Mouse (Mus musculus) heart, embryonic 14.5 days (tissue): ENCODE measurements around the gene Vegfc. TPM values are rescaled to one million over a fixed set of nuclear protein-coding genes. Genes with fewer than 3 reads are reported as not detected.
A peak's percentile ranks its signal among the peaks of the same experiment; 100 is the strongest.

Experiments
- ATAC-seq: fragments of 200-750 bp; cut with Nextera tagmentation; 2 replicates; pipeline ENCODE4 v1.8.0; 2017; ENCODE audit warnings: low read depth, moderate TSS enrichment; ENCODE audit not compliant: insufficient number of reproducible peaks, insufficient read depth, low FRiP score
- H3K27ac ChIP-seq, 2 experiments: fragments of 200-500 bp in 1 of 2; fragments of 300-500 bp in 1 of 2; sonication (generic) in 1 of 2; replicated peaks in 1 of 2; 2 replicates each; pipeline ENCODE4 v1.5.1; 2012 to 2014; ENCODE audit warnings: low read depth in 2 of 2, low read length in 2 of 2, control low read depth in 1 of 2, mild to moderate bottlenecking in 1 of 2, mixed read lengths in 1 of 2; ENCODE audit not compliant: control insufficient read depth in 1 of 2, insufficient read depth in 1 of 2
- H3K27me3 ChIP-seq: fragments of 300-500 bp; sonication (generic); 2 replicates; pipeline ENCODE4 v1.6.1; 2014; ENCODE audit warnings: mild to moderate bottlenecking, low read length, control low read depth; ENCODE audit not compliant: control insufficient read depth, insufficient read depth
- H3K36me3 ChIP-seq: fragments of 300-500 bp; sonication (generic); 2 replicates; pipeline ENCODE4 v1.6.1; 2014; ENCODE audit warnings: mild to moderate bottlenecking, control low read depth, low read length, mixed read lengths; ENCODE audit not compliant: control insufficient read depth, insufficient read depth
- H3K4me1 ChIP-seq, 2 experiments: fragments of 200-500 bp in 1 of 2; fragments of 300-500 bp in 1 of 2; sonication (generic) in 1 of 2; 2 replicates each; pipeline ENCODE4 v1.6.1; 2012 to 2014; ENCODE audit warnings: low read length in 2 of 2, control low read depth in 1 of 2, mixed read lengths in 1 of 2; ENCODE audit not compliant: control insufficient read depth in 2 of 2, insufficient read depth in 2 of 2
- H3K4me2 ChIP-seq: fragments of 300-500 bp; sonication (generic); 2 replicates; pipeline ENCODE4 v1.6.1; 2014; ENCODE audit warnings: mild to moderate bottlenecking, low read length
- H3K4me3 ChIP-seq, 2 experiments: fragments of 200-500 bp in 1 of 2; fragments of 300-500 bp in 1 of 2; sonication (generic) in 1 of 2; 2 replicates each; pipeline ENCODE4 v1.5.1; 2012 to 2014; ENCODE audit warnings: low read length in 2 of 2, mild to moderate bottlenecking in 2 of 2, control low read depth in 1 of 2, low read depth in 1 of 2, moderate library complexity in 1 of 2; ENCODE audit not compliant: control insufficient read depth in 1 of 2, insufficient read depth in 1 of 2
- H3K9ac ChIP-seq: fragments of 300-500 bp; sonication (generic); 2 replicates; pipeline ENCODE4 v1.6.1; 2014; ENCODE audit warnings: mild to moderate bottlenecking, low read length
- H3K9me3 ChIP-seq: fragments of 300-500 bp; sonication (generic); 2 replicates; pipeline ENCODE4 v1.6.1; 2016; ENCODE audit warnings: low read length, control low read depth; ENCODE audit not compliant: control insufficient read depth
- WGBS: fragments of 180-500 bp; shearing (Covaris S2); extraction: QIAGEN DNeasy Blood & Tissue Kit; methylation state at CpG from one replicate; pipeline ENCODE4 v1.1.7; 2014; 5-methylcytosine and 5-hydroxymethylcytosine counted together
- polyA plus RNA-seq: library from polyadenylated mRNA; unstranded; fragments of >200 nt; fragmentation: Nextera tagmentation; extraction: Ambion mirVana; gene quantifications from 2 replicates; pipeline ENCODE4 v1.2.1, GENCODE M21; 2014

Gene Vegfc
- polyA plus RNA-seq, 1 experiment from 2014 or later: 20.4 TPM

DNA sequence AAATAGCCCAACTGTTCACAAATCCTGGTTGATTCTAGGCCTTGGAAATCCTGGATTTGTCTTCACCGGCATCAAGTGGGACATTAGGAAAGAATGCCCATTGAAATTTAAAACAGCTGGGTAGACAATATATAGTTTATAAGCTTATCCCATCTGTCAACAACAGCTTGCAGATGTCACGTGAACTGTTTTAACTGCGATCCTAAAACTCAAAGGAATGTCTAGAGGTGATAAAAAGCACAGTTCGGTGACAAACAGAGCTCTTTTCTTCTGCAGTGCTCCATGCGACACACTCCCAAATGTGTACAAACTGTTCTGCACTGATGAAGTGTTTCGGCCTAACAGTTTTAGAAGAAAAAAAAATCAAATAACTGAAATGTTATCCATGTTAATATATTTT, 22.7 kb downstream of the Vegfc start:
- Histone ChIP-seq H3K27ac (0 out of 4 replicates have a peak overlapping the region, but pooled peaks of 1 of the 2 experiments have one; percentile 21), H3K27me3 (no peaks in the 10 kb centered on the region), H3K9me3 (no peaks in the 10 kb centered on the region), H3K4me2 (peak overlapping the region; percentile 31), H3K36me3 (no peaks in the 10 kb centered on the region), H3K4me3 (no peak overlapping the region), H3K4me1 (peaks cover 0 to 14% of the 10 kb centered on the region in 2 experiments; a peak in 2 of 4 replicates), H3K9ac (peak overlapping the region; percentile 2; the same call in 1 of the 2 replicates)
- ATAC-seq: 0 out of 2 replicates have a peak, but pooled peaks have one; percentile 31
- WGBS: 13% methylated on average over 6 of the region's 6 CpGs

DNA sequence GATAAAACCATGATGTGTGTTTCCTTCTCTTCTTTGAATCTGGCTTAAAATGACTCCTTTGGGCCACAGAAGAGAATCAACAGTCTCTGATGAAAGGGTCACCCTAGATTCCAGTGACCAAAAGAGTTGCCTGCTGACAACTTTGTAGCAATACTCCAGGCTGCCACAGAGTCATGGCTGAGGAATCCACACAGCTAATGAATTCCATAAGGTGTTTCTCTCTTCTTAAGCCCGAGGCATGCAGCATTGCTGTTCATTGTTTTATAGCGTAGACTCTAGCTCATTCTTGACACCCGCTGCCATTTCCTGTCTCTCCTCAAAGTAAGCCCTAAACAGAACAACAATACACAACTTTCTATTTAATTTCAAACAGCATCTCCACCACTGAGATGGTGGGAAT, 37.2 kb downstream of the Vegfc start:
- Histone ChIP-seq H3K27ac (peak overlapping the region; percentile 5 to 26; a peak in 3 of 4 replicates), H3K4me2 (no peak overlapping the region), H3K9me3 (no peaks in the 10 kb centered on the region), H3K4me3 (no peak overlapping the region), H3K4me1 (peaks cover 2 to 15% of the 10 kb centered on the region in 2 experiments; a peak in 3 of 4 replicates), H3K9ac (no peak overlapping the region), H3K27me3 (no peaks in the 10 kb centered on the region), H3K36me3 (no peaks in the 10 kb centered on the region)
- no peak for ATAC-seq
- 19% methylated on average over 3 of the region's 3 CpGs for WGBS

DNA sequence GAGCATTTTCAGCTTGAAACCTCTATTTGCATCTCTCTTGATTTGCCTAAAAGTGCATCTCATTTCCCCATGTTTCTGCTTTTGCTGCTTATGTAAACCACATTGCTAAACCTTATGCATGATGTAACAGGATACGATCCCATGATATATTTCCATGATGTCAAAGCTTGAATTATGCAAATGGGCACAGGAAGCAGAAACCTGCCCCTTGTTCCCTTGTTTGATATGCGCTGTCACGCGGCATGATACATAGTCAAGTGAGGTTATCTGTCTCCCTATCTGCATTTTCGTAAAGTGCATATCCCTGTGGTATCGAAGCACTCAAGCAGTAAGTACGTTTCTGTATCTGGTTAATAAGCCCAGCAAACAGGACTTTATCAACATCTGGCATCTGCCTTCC, 42.7 kb downstream of the Vegfc start:
- no peak overlapping the region for H3K27ac ChIP-seq
- ATAC-seq: no peak
- H3K4me1 ChIP-seq: peaks cover 0 to 13% of the 10 kb centered on the region in 2 experiments; a peak in 2 of 4 replicates
- H3K36me3 ChIP-seq: no peaks in the 10 kb centered on the region
- H3K4me3 ChIP-seq: no peak overlapping the region
- H3K9me3 ChIP-seq: no peaks in the 10 kb centered on the region
- H3K4me2 ChIP-seq: no peak overlapping the region
- H3K27me3 ChIP-seq: no peaks in the 10 kb centered on the region
- 87% methylated on average over 7 of the region's 7 CpGs for WGBS
- H3K9ac ChIP-seq: no peak overlapping the region

GRCm38 (mm10) chr8:54121942-54122341, 44.5 kb downstream of the Vegfc start:
- Histone ChIP-seq H3K9me3 (no peaks in the 10 kb centered on the region), H3K36me3 (no peaks in the 10 kb centered on the region), H3K4me3 (no peak overlapping the region), H3K27ac (no peak overlapping the region), H3K4me1 (peaks cover 0 to 12% of the 10 kb centered on the region in 2 experiments; a peak in 2 of 4 replicates), H3K4me2 (no peak overlapping the region), H3K9ac (no peak overlapping the region), H3K27me3 (no peaks in the 10 kb centered on the region)
- WGBS: 30% methylated on average over 3 of the region's 3 CpGs
- no peak for ATAC-seq

DNA sequence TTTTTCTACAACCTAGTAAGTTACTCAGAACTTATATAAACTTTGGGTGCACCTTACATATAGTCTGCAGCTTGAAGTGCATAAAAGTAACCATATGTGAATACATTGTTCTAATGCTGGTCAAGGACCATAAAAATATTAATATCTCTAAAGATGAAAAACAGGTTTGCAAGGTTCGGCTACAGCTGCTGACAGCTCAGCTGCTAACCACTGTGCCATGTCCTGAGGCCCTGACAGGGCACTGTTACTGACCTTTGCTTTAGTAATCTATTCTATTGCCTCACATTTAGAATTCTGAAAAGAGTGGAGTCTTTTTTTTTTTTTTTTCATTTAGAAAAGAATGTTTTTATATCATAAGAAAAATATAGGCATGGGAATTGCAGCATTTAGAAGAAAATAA, 44.9 kb downstream of the Vegfc start:
- ATAC-seq: no peak

GRCm38 (mm10) chr8:54130558-54130957, 53.2 kb downstream of the Vegfc start:
- no peaks in the 10 kb centered on the region for H3K27me3 ChIP-seq
- WGBS: 87% methylated on average over 2 of the region's 2 CpGs
- ATAC-seq: no peak

More for the DNA sequence above, 44.9 kb downstream of the Vegfc start:
- Histone ChIP-seq H3K27ac (no peak overlapping the region), H3K27me3 (no peaks in the 10 kb centered on the region), H3K4me3 (no peak overlapping the region), H3K4me2 (no peak overlapping the region), H3K36me3 (no peaks in the 10 kb centered on the region), H3K9ac (no peak overlapping the region), H3K9me3 (no peaks in the 10 kb centered on the region), H3K4me1 (peaks cover 0 to 12% of the 10 kb centered on the region in 2 experiments; a peak in 2 of 4 replicates)
- 49% methylated on average over 1 of the region's 1 CpGs for WGBS

DNA sequence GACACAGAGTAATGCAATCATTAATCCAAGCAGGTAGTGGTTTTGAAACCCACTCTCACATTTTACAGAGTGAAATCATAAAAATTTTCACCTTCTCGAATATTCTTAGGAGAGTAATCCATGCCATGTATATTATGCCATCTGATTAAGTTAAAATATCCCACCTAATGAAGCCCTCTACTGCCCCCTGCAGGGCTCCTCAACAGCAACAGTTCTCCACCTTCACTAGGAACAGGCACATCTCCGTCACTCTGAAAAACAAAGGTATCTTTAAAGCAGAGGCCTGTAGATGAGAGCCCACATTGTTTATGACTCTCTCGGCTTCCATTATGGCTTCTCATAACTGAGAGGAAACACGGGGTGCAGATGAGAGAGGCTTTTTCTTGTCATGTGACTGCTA, 75.8 kb downstream of the Vegfc start:
- Histone ChIP-seq H3K4me2 (no peak overlapping the region), H3K4me3 (no peak overlapping the region), H3K36me3 (peaks cover 9% of the 10 kb centered on the region; the same call in 1 of the 2 replicates), H3K9me3 (no peaks in the 10 kb centered on the region), H3K4me1 (no peaks in the 10 kb centered on the region), H3K9ac (no peak overlapping the region), H3K27ac (no peak overlapping the region), H3K27me3 (no peaks in the 10 kb centered on the region)
- ATAC-seq: no peak
- 56% methylated on average over 4 of the region's 4 CpGs for WGBS

More at GRCm38 (mm10) chr8:54130558-54130957, 53.2 kb downstream of the Vegfc start:
- H3K36me3 ChIP-seq: no peaks in the 10 kb centered on the region
- no peak overlapping the region for H3K4me2 ChIP-seq
- H3K9me3 ChIP-seq: no peaks in the 10 kb centered on the region
- H3K27ac ChIP-seq: no peak overlapping the region
- no peak overlapping the region for H3K4me3 ChIP-seq
- no peaks in the 10 kb centered on the region for H3K4me1 ChIP-seq
- no peak overlapping the region for H3K9ac ChIP-seq

DNA sequence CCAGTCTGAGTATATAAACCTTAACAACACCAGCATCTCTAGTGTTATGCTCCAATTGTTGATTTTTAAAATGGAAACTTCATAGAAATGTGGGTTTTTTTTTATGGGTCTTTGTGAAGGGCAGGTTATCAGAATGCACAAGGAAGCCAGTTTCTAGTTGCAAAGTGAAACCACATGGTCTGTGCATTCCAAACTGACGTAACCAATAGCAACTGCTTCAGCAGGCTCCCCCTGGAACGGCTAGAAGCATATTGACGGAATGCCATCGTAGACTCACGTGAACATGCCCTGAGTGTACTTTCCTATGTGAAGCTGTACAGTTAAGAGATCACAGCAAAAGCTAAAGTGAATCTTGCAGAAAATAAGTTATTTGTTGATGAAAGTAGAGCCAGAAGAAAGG, 86.1 kb downstream of the Vegfc start:
- Histone ChIP-seq H3K36me3 (peaks cover 4% of the 10 kb centered on the region; the same call in 1 of the 2 replicates), H3K4me3 (peak overlapping the region in 1 of 2 experiments; percentile 7; a peak in 1 of 4 replicates), H3K4me2 (peak overlapping the region; percentile 46), H3K4me1 (peaks cover 0 to 8% of the 10 kb centered on the region in 2 experiments; a peak in 2 of 4 replicates), H3K27me3 (no peaks in the 10 kb centered on the region), H3K27ac (no peak overlapping the region), H3K9me3 (no peaks in the 10 kb centered on the region), H3K9ac (no peak overlapping the region)
- peak; percentile 64 for ATAC-seq
- whole genome bisulfite sequencing: 9% methylated on average over 5 of the region's 5 CpGs
